Mouse (Mus musculus): ENCODE data around the gene Olfr807. TPM values are rescaled to one million over a fixed set of nuclear protein-coding genes. Genes with fewer than 3 reads are reported as not detected.

The Olfr807 gene
- not detected for total RNA-seq (2022)

- no peak for DNase-seq
These were observed at the start of gene Olfr807 for GRCm38 (mm10) chr10:129757693-129758092. Gene Olfr807, minus strand, starts transcription at chr10:129757793.

- DNase-seq: no peak
These were observed 46.7 kb upstream of the Olfr807 start, which contains the start of gene Olfr811 for GRCm38 (mm10) chr10:129804296-129804695. Gene Olfr811, minus strand, starts transcription at chr10:129804396.

- no peak for DNase-seq
These were observed 37.2 kb upstream of the Olfr807 start, which contains the start of gene Olfr810 for GRCm38 (mm10) chr10:129794817-129795216. Gene Olfr810, minus strand, starts transcription at chr10:129794917.

- DNase-seq: no peak
These were observed 20.5 kb upstream of the Olfr807 start for GRCm38 (mm10) chr10:129778123-129778522.

GRCm38 (mm10) chr10:129774338-129774737, 16.7 kb upstream of the Olfr807 start, which contains the start of gene Olfr809:
Gene Olfr809, plus strand, starts transcription at chr10:129774638.
- no peak for DNase-seq

GRCm38 (mm10) chr10:129765182-129765581, 7.6 kb upstream of the Olfr807 start, which contains the start of gene Olfr808:
Gene Olfr808, plus strand, starts transcription at chr10:129765482.
- DNase-seq: no peak

- no peak for DNase-seq
These were observed 15.8 kb downstream of the Olfr807 start, which contains the start of gene Olfr806 for GRCm38 (mm10) chr10:129741821-129742220. Gene Olfr806, minus strand, starts transcription at chr10:129741921.

- DNase-seq: no peak
These were observed 28.3 kb downstream of the Olfr807 start, which contains the start of gene Olfr805 for GRCm38 (mm10) chr10:129729275-129729674. Gene Olfr805, minus strand, starts transcription at chr10:129729375.

Small RNAs within 50 kb of the gene (microRNA-seq; reads per million reads assigned to microRNA genes)
- 0 reads per million in 2 experiments for gene Gm24485

Other genes starting within 250 kb of the Olfr807 start
- gene Olfr791, start 236.0 kb downstream of the Olfr807 start, total RNA-seq (2022): not detected
- not detected for gene Olfr792, start 218.6 kb downstream of the Olfr807 start, total RNA-seq (2022)
- not detected for gene Olfr794, start 190.1 kb downstream of the Olfr807 start, total RNA-seq (2022)
- not detected for gene Olfr796, start 145.2 kb downstream of the Olfr807 start, total RNA-seq (2022)
- not detected for gene Olfr798, start 129.9 kb downstream of the Olfr807 start, total RNA-seq (2022)
- gene Olfr799, start 120.3 kb downstream of the Olfr807 start, total RNA-seq (2022): not detected
- not detected for gene Olfr800, start 100.1 kb downstream of the Olfr807 start, total RNA-seq (2022)
- gene Olfr801, start 83.9 kb downstream of the Olfr807 start, total RNA-seq (2022): not detected
- not detected for gene Olfr802, start 69.6 kb downstream of the Olfr807 start, total RNA-seq (2022)
- gene Olfr803, start 63.5 kb downstream of the Olfr807 start, total RNA-seq (2022): not detected
- not detected for gene Olfr804, start 54.6 kb downstream of the Olfr807 start, total RNA-seq (2022)
- gene Olfr805, start 28.4 kb downstream of the Olfr807 start, total RNA-seq (2022): not detected
- gene Olfr806, start 15.9 kb downstream of the Olfr807 start, total RNA-seq (2022): not detected
- not detected for gene Olfr808, start 7.7 kb upstream of the Olfr807 start, total RNA-seq (2022)
- gene Olfr809, start 16.8 kb upstream of the Olfr807 start, total RNA-seq (2022): not detected
- gene Olfr810, start 37.1 kb upstream of the Olfr807 start, total RNA-seq (2022): not detected
- not detected for gene Olfr811, start 46.6 kb upstream of the Olfr807 start, total RNA-seq (2022)
- gene Olfr812, start 88.3 kb upstream of the Olfr807 start, total RNA-seq (2022): not detected
- gene Olfr813, start 97.6 kb upstream of the Olfr807 start, total RNA-seq (2022): not detected
- gene Olfr814, start 122.1 kb upstream of the Olfr807 start, total RNA-seq (2022): not detected
- under 1 TPM in 1 of 4 experiments, not detected in 3; 0.32 TPM for gene Olfr815, start 148.1 kb upstream of the Olfr807 start, total RNA-seq (2022)
- gene Olfr816, start 157.8 kb upstream of the Olfr807 start, total RNA-seq (2022): not detected
- not detected for gene Olfr818, start 191.3 kb upstream of the Olfr807 start, total RNA-seq (2022)
- gene Olfr819, start 209.5 kb upstream of the Olfr807 start, total RNA-seq (2022): not detected
- not detected for gene Olfr247, start 218.3 kb upstream of the Olfr807 start, total RNA-seq (2022)
- gene Gm10310, start 227.3 kb upstream of the Olfr807 start, total RNA-seq (2022): not detected

Measured in adrenal gland, adult 8-10 months (tissue).